Mouse (Mus musculus) hindbrain, embryonic 12.5 days (tissue): ENCODE data around the gene Rasal3. TPM values are rescaled to one million over a fixed set of nuclear protein-coding genes. Genes with fewer than 3 reads are reported as not detected.
A peak's percentile ranks its signal among the peaks of the same experiment; 100 is the strongest.

Experiments
- ATAC-seq: fragments of 200-750 bp; cut with Nextera tagmentation; 2 replicates; pipeline ENCODE4 v1.8.0; 2017; ENCODE audit warnings: moderate TSS enrichment; ENCODE audit not compliant: low FRiP score
- H3K27ac ChIP-seq: fragments of 300-500 bp; sonication (generic); 2 replicates; pipeline ENCODE4 v1.5.1; 2016; ENCODE audit warnings: mild to moderate bottlenecking
- H3K27me3 ChIP-seq: fragments of 300-500 bp; sonication (generic); 2 replicates; pipeline ENCODE4 v1.6.1; 2016; ENCODE audit warnings: mild to moderate bottlenecking
- H3K36me3 ChIP-seq: fragments of 300-500 bp; sonication (generic); 2 replicates; pipeline ENCODE4 v1.6.1; 2016; ENCODE audit warnings: mild to moderate bottlenecking
- H3K4me1 ChIP-seq: fragments of 300-500 bp; sonication (generic); 2 replicates; pipeline ENCODE4 v1.6.1; 2016
- H3K4me2 ChIP-seq: fragments of 300-500 bp; sonication (generic); replicated peaks from 2 replicates; pipeline ENCODE4 v1.6.1; 2016; ENCODE audit warnings: mild to moderate bottlenecking
- H3K4me3 ChIP-seq: fragments of 300-500 bp; sonication (generic); 2 replicates; pipeline ENCODE4 v1.5.1; 2016; ENCODE audit warnings: mild to moderate bottlenecking
- H3K9ac ChIP-seq: fragments of 300-500 bp; sonication (generic); 2 replicates; pipeline ENCODE4 v1.6.1; 2016; ENCODE audit warnings: mild to moderate bottlenecking, moderate library complexity
- H3K9me3 ChIP-seq: fragments of 300-500 bp; sonication (generic); replicated peaks from 2 replicates; pipeline ENCODE4 v1.6.1; 2016; ENCODE audit warnings: mild to moderate bottlenecking
- WGBS: fragments of 180-500 bp; shearing (Covaris S2); methylation state at CpG from one replicate; pipeline ENCODE4 v1.1.7; 2016; 5-methylcytosine and 5-hydroxymethylcytosine counted together
- polyA plus RNA-seq: library from polyadenylated mRNA; unstranded; fragments of >200 nt; fragmentation: Nextera tagmentation; extraction: Ambion mirVana; gene quantifications from 2 replicates; pipeline ENCODE4 v1.2.1, GENCODE M21; 2016

Rasal3 gene
- polyA plus RNA-seq, 1 experiment from 2014 or later: 0.39 TPM

GRCm38 (mm10) chr17:32420781-32421180 lies 17.4 kb upstream of the Rasal3 start:
- Histone ChIP-seq H3K36me3 (no peaks in the 10 kb centered on the region), H3K4me3 (no peak overlapping the region), H3K27me3 (peaks cover 10% of the 10 kb centered on the region), H3K9me3 (no peaks in the 10 kb centered on the region), H3K4me1 (no peaks in the 10 kb centered on the region), H3K9ac (no peak overlapping the region), H3K4me2 (no peak overlapping the region), H3K27ac (no peak overlapping the region)
- WGBS: 83% methylated on average over 8 of the region's 8 CpGs
- ATAC-seq: no peak

DNA sequence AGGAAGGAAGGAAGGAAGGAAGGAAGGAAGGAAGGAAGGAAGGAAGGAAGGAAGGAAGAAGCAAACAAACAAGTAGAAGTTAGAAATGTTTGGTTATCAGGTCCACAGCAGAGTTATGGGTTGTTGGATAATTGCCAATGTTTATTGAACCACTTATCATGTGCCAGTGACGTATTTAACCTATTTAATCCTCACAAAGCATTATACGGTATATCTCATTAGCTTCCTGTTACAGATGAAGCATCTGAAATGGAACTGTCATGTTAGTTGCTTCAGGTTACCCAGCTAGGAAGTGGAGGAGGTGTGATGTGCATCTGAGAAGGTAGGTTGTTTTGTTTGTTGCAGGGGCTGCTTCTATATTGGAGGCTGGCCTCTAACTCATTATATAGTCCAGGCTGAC lies 16.6 kb upstream of the Rasal3 start:
- no peak overlapping the region for H3K4me2 ChIP-seq
- H3K9ac ChIP-seq: no peak overlapping the region
- no peak for ATAC-seq
- no peak overlapping the region for H3K4me3 ChIP-seq
- no peaks in the 10 kb centered on the region for H3K36me3 ChIP-seq
- WGBS: 77% methylated on average over 2 of the region's 2 CpGs
- H3K27me3 ChIP-seq: peaks cover 18% of the 10 kb centered on the region
- no peak overlapping the region for H3K27ac ChIP-seq
- H3K4me1 ChIP-seq: no peaks in the 10 kb centered on the region
- no peaks in the 10 kb centered on the region for H3K9me3 ChIP-seq

DNA sequence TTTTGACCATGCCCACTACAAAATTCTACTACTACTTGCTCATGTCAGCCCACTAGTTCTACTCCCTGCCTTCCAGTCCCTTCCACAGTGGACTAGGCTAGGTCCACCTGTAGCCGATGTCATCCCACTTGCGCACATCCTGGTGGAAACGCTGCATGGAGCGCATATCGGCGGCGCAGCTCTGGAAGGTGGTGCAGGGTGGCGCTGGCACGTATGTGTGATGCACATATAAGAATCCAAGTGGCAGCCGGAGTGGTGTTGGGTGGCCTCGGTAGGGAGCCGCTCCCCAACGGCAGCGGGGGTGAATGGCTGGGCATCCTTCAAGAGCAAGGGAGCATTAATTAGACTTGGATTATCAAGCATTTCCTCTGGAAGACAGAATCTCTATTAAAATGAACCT lies 13.4 kb upstream of the Rasal3 start:
- WGBS: 92% methylated on average over 14 of the region's 14 CpGs
- Histone ChIP-seq H3K27ac (no peak overlapping the region), H3K4me1 (no peaks in the 10 kb centered on the region), H3K9ac (no peak overlapping the region), H3K27me3 (peaks cover 21% of the 10 kb centered on the region), H3K36me3 (no peaks in the 10 kb centered on the region), H3K9me3 (no peaks in the 10 kb centered on the region), H3K4me3 (no peak overlapping the region), H3K4me2 (no peak overlapping the region)
- no peak for ATAC-seq

DNA sequence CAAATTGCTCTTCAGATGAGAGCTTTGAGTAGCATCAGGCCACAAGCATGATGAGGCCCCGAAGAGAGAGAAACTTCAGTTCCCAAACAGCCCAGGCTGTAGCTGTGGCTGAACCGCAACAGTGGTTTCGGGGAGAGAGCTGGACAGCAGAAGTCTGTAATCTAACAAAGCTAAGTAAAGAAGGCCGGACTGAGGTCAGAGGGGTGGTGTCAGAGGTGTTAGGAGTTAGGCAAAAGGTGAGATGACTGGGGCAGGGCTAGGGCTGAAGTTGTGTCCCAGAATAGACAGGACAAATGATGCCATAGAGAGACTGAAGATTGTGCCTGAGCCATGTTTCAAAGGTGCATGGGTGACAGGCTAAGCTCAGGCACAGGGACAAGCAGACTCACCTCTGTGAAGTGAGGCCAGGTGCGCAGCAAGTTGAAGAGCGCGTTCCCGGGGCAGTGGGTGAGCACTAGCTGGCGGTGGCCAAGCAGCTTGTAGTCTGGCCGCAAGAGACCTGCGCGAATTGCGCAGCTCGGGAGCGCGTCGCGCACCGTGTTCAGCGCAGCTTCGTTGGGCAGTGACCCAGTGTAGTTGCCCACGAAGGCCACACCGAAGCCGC lies 12.1 kb upstream of the Rasal3 start:
- H3K27me3 ChIP-seq: peaks cover 21% of the 10 kb centered on the region
- H3K4me1 ChIP-seq: no peaks in the 10 kb centered on the region
- H3K36me3 ChIP-seq: no peaks in the 10 kb centered on the region
- no peak overlapping the region for H3K4me3 ChIP-seq
- no peak overlapping the region for H3K9ac ChIP-seq
- no peak overlapping the region for H3K4me2 ChIP-seq
- 48% methylated on average over 24 of the region's 24 CpGs for WGBS
- no peaks in the 10 kb centered on the region for H3K9me3 ChIP-seq
- ATAC-seq: no peak
- no peak overlapping the region for H3K27ac ChIP-seq

DNA sequence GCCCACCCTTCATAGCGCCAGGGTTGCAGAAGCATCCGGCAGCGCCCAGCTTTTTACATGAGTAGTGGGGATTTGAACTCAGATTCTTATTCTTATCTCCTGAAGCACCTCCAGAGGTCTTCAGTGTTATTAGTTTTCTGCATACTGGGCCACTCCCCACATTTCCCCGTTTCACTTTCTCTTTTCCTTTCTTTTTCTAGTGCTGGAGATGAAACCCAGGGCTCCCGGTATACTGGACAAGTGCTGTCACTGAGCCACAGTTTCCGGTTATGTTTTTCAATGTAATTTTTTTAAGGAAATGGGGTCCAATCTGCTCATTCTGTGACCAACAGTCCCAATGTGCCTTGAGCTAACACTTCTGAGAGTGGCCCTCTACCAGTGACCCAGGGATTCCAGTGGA lies 8.5 kb upstream of the Rasal3 start:
- H3K36me3 ChIP-seq: no peaks in the 10 kb centered on the region
- H3K27me3 ChIP-seq: peaks cover 20% of the 10 kb centered on the region
- WGBS: 88% methylated on average over 6 of the region's 6 CpGs
- no peak overlapping the region for H3K9ac ChIP-seq
- no peaks in the 10 kb centered on the region for H3K9me3 ChIP-seq
- H3K4me2 ChIP-seq: no peak overlapping the region
- no peak overlapping the region for H3K27ac ChIP-seq
- H3K4me3 ChIP-seq: no peak overlapping the region
- no peaks in the 10 kb centered on the region for H3K4me1 ChIP-seq
- no peak for ATAC-seq

DNA sequence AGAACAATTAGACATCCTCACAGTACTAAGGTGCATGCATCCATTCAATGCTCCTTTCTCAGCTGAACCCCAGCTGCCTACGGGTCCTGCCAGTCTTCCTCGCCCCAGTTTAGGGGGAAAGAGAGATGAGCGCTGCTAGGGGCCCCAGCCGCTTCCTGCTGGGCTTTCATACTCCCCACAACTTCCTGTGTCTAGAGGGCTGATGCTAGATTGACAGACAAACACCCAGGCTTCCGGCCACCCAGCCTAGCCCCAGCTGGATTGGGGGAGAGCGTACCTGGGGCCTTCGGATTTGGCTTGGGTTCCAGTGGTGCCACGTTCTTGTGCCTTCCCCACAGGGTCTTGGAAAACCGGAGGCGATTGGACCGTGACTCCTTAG lies 615 bp downstream of the Rasal3 start:
- no peak overlapping the region for H3K27ac ChIP-seq
- H3K4me3 ChIP-seq: no peak overlapping the region
- no peaks in the 10 kb centered on the region for H3K9me3 ChIP-seq
- H3K9ac ChIP-seq: no peak overlapping the region
- peaks cover 21% of the 10 kb centered on the region for H3K27me3 ChIP-seq
- H3K4me2 ChIP-seq: no peak overlapping the region
- ATAC-seq: no peak
- H3K36me3 ChIP-seq: no peaks in the 10 kb centered on the region
- H3K4me1 ChIP-seq: no peaks in the 10 kb centered on the region
- WGBS: 73% methylated on average over 11 of the region's 11 CpGs

DNA sequence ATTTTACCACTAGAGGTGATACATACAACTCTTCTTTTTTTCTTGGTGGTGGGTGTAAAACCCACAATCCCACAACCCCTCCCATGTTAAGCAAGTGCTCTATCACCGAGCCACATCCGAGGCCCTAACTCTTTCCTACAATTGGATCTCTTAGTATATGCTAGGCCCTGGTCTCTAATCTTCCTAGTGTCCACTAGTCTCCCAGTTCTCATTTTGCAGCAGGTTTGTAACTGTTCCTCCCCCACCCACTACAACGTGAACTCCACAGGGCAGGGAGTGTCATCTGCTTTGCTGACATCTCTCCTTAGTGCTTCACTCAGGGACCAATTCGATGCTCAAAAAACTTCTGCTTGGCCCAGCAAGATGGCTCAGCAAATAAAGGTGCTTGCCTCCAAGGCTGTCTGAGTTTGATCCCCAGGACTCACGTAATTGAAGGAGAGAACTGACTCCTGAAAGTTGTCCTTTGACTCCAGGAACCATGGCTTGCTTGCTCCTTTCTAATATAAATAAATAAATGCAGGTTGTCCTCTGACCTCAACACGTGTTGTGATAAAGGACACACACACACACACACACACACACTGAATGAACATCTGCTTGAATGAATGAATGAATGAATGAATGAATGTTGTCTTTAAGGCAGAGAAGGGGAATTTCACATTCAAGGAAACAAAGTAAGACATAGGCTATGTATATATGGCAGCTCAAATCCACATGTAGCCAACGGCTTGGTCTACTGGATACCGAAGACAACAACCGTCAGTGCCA lies 1.2 kb downstream of the Rasal3 start:
- H3K4me3 ChIP-seq: no peak overlapping the region
- no peaks in the 10 kb centered on the region for H3K9me3 ChIP-seq
- ATAC-seq: no peak
- peaks cover 26% of the 10 kb centered on the region for H3K27me3 ChIP-seq
- H3K9ac ChIP-seq: no peak overlapping the region
- no peaks in the 10 kb centered on the region for H3K36me3 ChIP-seq
- no peak overlapping the region for H3K27ac ChIP-seq
- no peak overlapping the region for H3K4me2 ChIP-seq
- WGBS: 81% methylated on average over 9 of the region's 9 CpGs
- no peaks in the 10 kb centered on the region for H3K4me1 ChIP-seq

DNA sequence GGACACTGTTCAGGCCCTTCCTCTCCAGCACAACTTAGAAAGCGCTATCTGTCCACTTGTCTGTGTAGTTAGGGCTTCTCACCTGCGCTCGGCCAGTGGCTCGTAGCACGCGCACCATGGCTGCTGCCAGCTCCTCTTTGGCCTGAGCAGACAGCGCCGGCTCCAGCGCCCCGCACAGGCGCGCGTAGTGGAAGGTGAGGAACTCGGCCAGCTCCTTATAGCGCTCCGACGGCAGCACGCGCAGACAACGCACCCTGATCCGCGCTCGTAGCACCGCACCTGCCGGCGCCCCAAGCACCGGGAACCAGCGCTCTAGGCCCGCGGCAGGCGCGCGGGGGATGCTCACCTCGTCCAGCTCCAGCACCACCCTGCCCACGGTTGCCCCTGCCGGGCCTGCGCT lies 7.1 kb downstream of the Rasal3 start:
- 5% methylated on average over 36 of the region's 37 CpGs for WGBS
- H3K4me2 ChIP-seq: peak overlapping the region; percentile 35
- no peaks in the 10 kb centered on the region for H3K36me3 ChIP-seq
- no peak overlapping the region for H3K27ac ChIP-seq
- H3K27me3 ChIP-seq: peaks cover 86% of the 10 kb centered on the region
- H3K4me3 ChIP-seq: peak overlapping the region; percentile 5
- no peak for ATAC-seq
- H3K9ac ChIP-seq: no peak overlapping the region
- H3K4me1 ChIP-seq: peaks cover 7% of the 10 kb centered on the region
- no peaks in the 10 kb centered on the region for H3K9me3 ChIP-seq

DNA sequence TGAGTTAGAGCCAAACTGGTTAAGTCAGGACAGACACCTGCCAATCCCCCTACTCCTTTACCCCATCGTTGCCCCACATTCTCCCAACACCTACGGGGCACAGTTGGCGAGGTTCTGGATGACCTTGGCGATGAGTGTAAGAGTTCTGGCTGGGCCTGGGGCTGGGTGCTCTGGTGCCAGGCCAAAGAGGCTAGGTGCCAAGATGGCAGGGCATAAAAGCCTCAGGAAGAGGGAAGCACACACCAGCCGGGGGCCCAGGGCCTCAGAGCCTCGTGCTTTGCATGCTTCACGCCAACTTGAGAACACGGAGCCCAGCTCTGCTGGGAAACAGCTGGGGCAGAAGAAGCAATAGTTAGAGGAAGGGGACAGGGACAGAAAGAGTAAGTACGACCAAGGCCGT lies 9.4 kb downstream of the Rasal3 start:
- Histone ChIP-seq H3K9ac (no peak overlapping the region), H3K27me3 (peaks cover 86% of the 10 kb centered on the region), H3K9me3 (no peaks in the 10 kb centered on the region), H3K4me2 (no peak overlapping the region), H3K4me3 (no peak overlapping the region), H3K27ac (no peak overlapping the region), H3K36me3 (no peaks in the 10 kb centered on the region), H3K4me1 (peaks cover 7% of the 10 kb centered on the region)
- WGBS: 88% methylated on average over 10 of the region's 10 CpGs
- no peak for ATAC-seq

DNA sequence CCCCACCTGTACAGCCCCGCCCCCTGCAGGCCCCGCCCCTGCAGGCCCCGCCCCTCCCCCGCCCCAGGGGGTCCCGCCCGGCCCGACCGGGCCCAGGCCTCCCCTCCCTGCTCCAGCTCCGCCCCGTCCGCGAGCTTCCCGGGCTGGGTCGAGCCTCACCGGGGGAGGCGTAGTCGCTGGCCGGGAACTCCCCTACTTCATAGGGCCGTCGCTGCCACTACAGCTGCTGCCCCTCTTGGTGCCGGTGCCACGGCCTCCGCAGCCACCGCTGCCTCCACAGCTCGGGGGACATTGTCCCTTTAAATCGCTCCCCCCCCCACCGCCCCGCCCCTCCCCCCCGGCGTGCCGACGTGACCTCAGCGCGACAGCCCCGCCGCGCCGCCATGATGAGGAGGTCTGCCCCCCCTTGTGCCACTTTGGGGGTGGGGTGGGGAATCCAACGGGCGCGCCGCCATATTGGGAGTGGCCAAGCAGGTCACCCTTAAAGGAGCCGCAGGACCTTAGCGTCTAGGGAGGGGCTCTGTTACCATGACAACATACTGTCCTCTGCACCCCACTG lies 14.2 kb downstream of the Rasal3 start, which contains the start of gene Wiz:
Gene Wiz (minus strand): TSS at position 339 of the 559 bp plus-strand sequence.
- peak; percentile 87 for ATAC-seq
- WGBS: 2% methylated on average over 38 of the region's 44 CpGs
- peak within 1 kb of the TSS; percentile 87 for H3K9ac ChIP-seq
- peak within 1 kb of the TSS; percentile 79 for H3K4me3 ChIP-seq
- H3K36me3 ChIP-seq: peaks cover 14% of the 10 kb centered on the region
- H3K4me2 ChIP-seq: peak within 1 kb of the TSS; percentile 93
- peak within 1 kb of the TSS; percentile 83 for H3K27ac ChIP-seq
- no peaks in the 10 kb centered on the region for H3K9me3 ChIP-seq
- H3K4me1 ChIP-seq: peaks cover 15% of the 10 kb centered on the region
- H3K27me3 ChIP-seq: peaks cover 39% of the 10 kb centered on the region

- H3K4me3 ChIP-seq: peak overlapping the region; percentile 79
- peak; percentile 74 for ATAC-seq
- peak overlapping the region; percentile 93 for H3K4me2 ChIP-seq
- no peaks in the 10 kb centered on the region for H3K9me3 ChIP-seq
- peaks cover 15% of the 10 kb centered on the region for H3K4me1 ChIP-seq
- WGBS: under 1% methylated on average over 39 of the region's 39 CpGs
- H3K27me3 ChIP-seq: peaks cover 32% of the 10 kb centered on the region
- peaks cover 20% of the 10 kb centered on the region for H3K36me3 ChIP-seq
- H3K27ac ChIP-seq: peak overlapping the region; percentile 83
- peak overlapping the region; percentile 87 for H3K9ac ChIP-seq
These were observed 14.8 kb downstream of the Rasal3 start for GRCm38 (mm10) chr17:32388370-32389100.

DNA sequence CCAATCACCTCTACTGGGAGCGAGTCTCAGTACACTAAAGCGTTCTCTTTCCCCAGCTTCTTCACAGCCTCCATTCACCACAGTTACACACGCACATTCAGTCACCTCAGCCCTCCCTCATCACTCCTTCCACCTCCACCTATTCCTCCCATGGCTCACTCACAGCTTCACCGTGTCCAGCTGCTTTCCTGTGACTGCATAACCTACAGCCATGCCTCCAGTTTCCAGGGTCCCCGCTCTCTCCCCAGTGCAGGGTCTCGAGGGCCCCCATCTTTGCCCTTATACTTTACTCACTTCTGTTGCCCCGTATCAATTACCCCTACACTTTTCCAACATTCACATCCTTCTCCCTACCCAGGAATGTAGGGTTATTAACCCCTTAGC lies 15.4 kb downstream of the Rasal3 start:
- peaks cover 26% of the 10 kb centered on the region for H3K36me3 ChIP-seq
- no peak overlapping the region for H3K27ac ChIP-seq
- ATAC-seq: no peak
- H3K9ac ChIP-seq: peak overlapping the region; percentile 87
- H3K4me2 ChIP-seq: peak overlapping the region; percentile 93
- H3K4me3 ChIP-seq: peak overlapping the region; percentile 79
- peaks cover 27% of the 10 kb centered on the region for H3K27me3 ChIP-seq
- H3K9me3 ChIP-seq: no peaks in the 10 kb centered on the region
- WGBS: 34% methylated on average over 7 of the region's 7 CpGs
- peaks cover 15% of the 10 kb centered on the region for H3K4me1 ChIP-seq
